Mouse (Mus musculus): ENCODE measurements around the gene Ssrp1. TPM values are rescaled to one million over a fixed set of nuclear protein-coding genes. Genes with fewer than 3 reads are reported as not detected.
A peak's percentile ranks its signal among the peaks of the same experiment; 100 is the strongest.

Ssrp1 gene
- 169 and 178 TPM in 2 replicates for polyA plus RNA-seq (2014; fragmentation: Nextera tagmentation; extraction: Ambion mirVana)

- ATAC-seq (ENCODE audit: low FRiP score) (peak; percentile 97), DNase-seq (ENCODE audit: low spot score) (peak; percentile 95)
- Histone ChIP-seq H3K4me2 (replicated peaks) (peak within 1 kb of the TSS; percentile 89), H3K4me1 (replicated peaks; ENCODE audit: control insufficient read depth, insufficient read depth, low read length) (peaks cover 16% of the 10 kb centered on the region), H3K27me3 (ENCODE audit: control insufficient read depth, insufficient read depth, low read length) (no peaks in the 10 kb centered on the region), H3K27ac (peak within 1 kb of the TSS; percentile 71), H3K9ac (peak within 1 kb of the TSS; percentile 92), H3K36me3 (replicated peaks; ENCODE audit: control insufficient read depth, insufficient read depth) (peaks cover 29% of the 10 kb centered on the region), H3K4me3 (replicated peaks; ENCODE audit: low read length) (peak within 1 kb of the TSS; percentile 69), H3K9me3 (ENCODE audit: control insufficient read depth, low read length) (no peaks in the 10 kb centered on the region)
- WGBS, result under 1% methylated on average over 66 of the region's 66 CpGs
These were observed at the start of gene Ssrp1, which contains the start of gene P2rx3 for GRCm38 (mm10) chr2:85037047-85038026. Gene Ssrp1 (plus strand): TSS chr2:85037234. Gene P2rx3 (minus strand): TSS chr2:85037462.

- ATAC-seq (ENCODE audit: low FRiP score), result no peak
These were observed 49.1 kb upstream of the Ssrp1 start, which contains the start of gene Prg3 for GRCm38 (mm10) chr2:84987930-84988329. Gene Prg3 (plus strand): TSS chr2:84988215.

GRCm38 (mm10) chr2:84996376-84996775 lies 40.7 kb upstream of the Ssrp1 start:
- ATAC-seq (ENCODE audit: low FRiP score), result no peak
- Histone ChIP-seq H3K27ac (no peak overlapping the region), H3K4me1 (replicated peaks; ENCODE audit: control insufficient read depth, insufficient read depth, low read length) (no peaks in the 10 kb centered on the region), H3K27me3 (ENCODE audit: control insufficient read depth, insufficient read depth, low read length) (no peaks in the 10 kb centered on the region), H3K9ac (no peak overlapping the region), H3K9me3 (ENCODE audit: control insufficient read depth, low read length) (no peaks in the 10 kb centered on the region), H3K4me3 (replicated peaks; ENCODE audit: low read length) (no peak overlapping the region), H3K36me3 (replicated peaks; ENCODE audit: control insufficient read depth, insufficient read depth) (no peaks in the 10 kb centered on the region), H3K4me2 (replicated peaks) (no peak overlapping the region)
- WGBS, result 91% methylated on average over 2 of the region's 2 CpGs
- no peak for DNase-seq (ENCODE audit: low spot score)

More at GRCm38 (mm10) chr2:84987930-84988329, 49.1 kb upstream of the Ssrp1 start, which contains the start of gene Prg3:
- DNase-seq (ENCODE audit: low spot score), result no peak
- H3K27me3 ChIP-seq (ENCODE audit: control insufficient read depth, insufficient read depth, low read length), result no peaks in the 10 kb centered on the region
- no peaks in the 10 kb centered on the region for H3K4me1 ChIP-seq (replicated peaks; ENCODE audit: control insufficient read depth, insufficient read depth, low read length)
- no peaks in the 10 kb centered on the region for H3K9me3 ChIP-seq (ENCODE audit: control insufficient read depth, low read length)
- WGBS, result 89% methylated on average over 1 of the region's 1 CpGs
- H3K9ac ChIP-seq, result no peak within 1 kb of the TSS
- H3K4me2 ChIP-seq (replicated peaks), result no peak within 1 kb of the TSS
- no peak within 1 kb of the TSS for H3K4me3 ChIP-seq (replicated peaks; ENCODE audit: low read length)
- H3K27ac ChIP-seq, result no peak within 1 kb of the TSS
- no peaks in the 10 kb centered on the region for H3K36me3 ChIP-seq (replicated peaks; ENCODE audit: control insufficient read depth, insufficient read depth)

- no peaks in the 10 kb centered on the region for H3K36me3 ChIP-seq (replicated peaks; ENCODE audit: control insufficient read depth, insufficient read depth)
- H3K9me3 ChIP-seq (ENCODE audit: control insufficient read depth, low read length), result no peaks in the 10 kb centered on the region
- H3K27me3 ChIP-seq (ENCODE audit: control insufficient read depth, insufficient read depth, low read length), result no peaks in the 10 kb centered on the region
- DNase-seq (ENCODE audit: low spot score) (no peak), ATAC-seq (ENCODE audit: low FRiP score) (no peak)
- H3K4me3 ChIP-seq (replicated peaks; ENCODE audit: low read length), result no peak overlapping the region
- no peak overlapping the region for H3K27ac ChIP-seq
- no peak overlapping the region for H3K4me2 ChIP-seq (replicated peaks)
- no peak overlapping the region for H3K9ac ChIP-seq
- 93% methylated on average over 3 of the region's 3 CpGs for WGBS
- H3K4me1 ChIP-seq (replicated peaks; ENCODE audit: control insufficient read depth, insufficient read depth, low read length), result no peaks in the 10 kb centered on the region
These were observed 37.4 kb upstream of the Ssrp1 start for GRCm38 (mm10) chr2:84999486-85000181.

GRCm38 (mm10) chr2:85001497-85001896 lies 35.5 kb upstream of the Ssrp1 start:
- H3K4me3 ChIP-seq (replicated peaks; ENCODE audit: low read length), result no peak overlapping the region

GRCm38 (mm10) chr2:85002575-85002974 lies 34.5 kb upstream of the Ssrp1 start:
- Histone ChIP-seq H3K27ac (no peak overlapping the region), H3K9me3 (ENCODE audit: control insufficient read depth, low read length) (no peaks in the 10 kb centered on the region), H3K4me1 (replicated peaks; ENCODE audit: control insufficient read depth, insufficient read depth, low read length) (no peaks in the 10 kb centered on the region), H3K4me3 (replicated peaks; ENCODE audit: low read length) (no peak overlapping the region), H3K36me3 (replicated peaks; ENCODE audit: control insufficient read depth, insufficient read depth) (no peaks in the 10 kb centered on the region), H3K4me2 (replicated peaks) (no peak overlapping the region), H3K27me3 (ENCODE audit: control insufficient read depth, insufficient read depth, low read length) (no peaks in the 10 kb centered on the region), H3K9ac (no peak overlapping the region)
- 86% methylated on average over 8 of the region's 8 CpGs for WGBS
- ATAC-seq (ENCODE audit: low FRiP score) (no peak), DNase-seq (ENCODE audit: low spot score) (no peak)

More at GRCm38 (mm10) chr2:85001497-85001896, 35.5 kb upstream of the Ssrp1 start:
- H3K4me1 ChIP-seq (replicated peaks; ENCODE audit: control insufficient read depth, insufficient read depth, low read length), result no peaks in the 10 kb centered on the region
- no peak overlapping the region for H3K9ac ChIP-seq
- no peaks in the 10 kb centered on the region for H3K27me3 ChIP-seq (ENCODE audit: control insufficient read depth, insufficient read depth, low read length)
- H3K36me3 ChIP-seq (replicated peaks; ENCODE audit: control insufficient read depth, insufficient read depth), result no peaks in the 10 kb centered on the region
- DNase-seq (ENCODE audit: low spot score) (no peak), ATAC-seq (ENCODE audit: low FRiP score) (no peak)
- H3K4me2 ChIP-seq (replicated peaks), result no peak overlapping the region
- H3K9me3 ChIP-seq (ENCODE audit: control insufficient read depth, low read length), result no peaks in the 10 kb centered on the region
- H3K27ac ChIP-seq, result no peak overlapping the region
- WGBS, result 65% methylated on average over 13 of the region's 13 CpGs

- H3K9me3 ChIP-seq (ENCODE audit: control insufficient read depth, low read length), result no peaks in the 10 kb centered on the region
- no peaks in the 10 kb centered on the region for H3K4me1 ChIP-seq (replicated peaks; ENCODE audit: control insufficient read depth, insufficient read depth, low read length)
- no peaks in the 10 kb centered on the region for H3K36me3 ChIP-seq (replicated peaks; ENCODE audit: control insufficient read depth, insufficient read depth)
- H3K4me2 ChIP-seq (replicated peaks), result no peak overlapping the region
- ATAC-seq (ENCODE audit: low FRiP score) (no peak), DNase-seq (ENCODE audit: low spot score) (no peak)
- 86% methylated on average over 4 of the region's 4 CpGs for WGBS
- H3K4me3 ChIP-seq (replicated peaks; ENCODE audit: low read length), result no peak overlapping the region
- H3K27me3 ChIP-seq (ENCODE audit: control insufficient read depth, insufficient read depth, low read length), result no peaks in the 10 kb centered on the region
- no peak overlapping the region for H3K27ac ChIP-seq
- H3K9ac ChIP-seq, result no peak overlapping the region
These were observed 32.7 kb upstream of the Ssrp1 start for GRCm38 (mm10) chr2:85004341-85004740.

GRCm38 (mm10) chr2:85006600-85006999 lies 30.4 kb upstream of the Ssrp1 start:
- Histone ChIP-seq H3K27me3 (ENCODE audit: control insufficient read depth, insufficient read depth, low read length) (no peaks in the 10 kb centered on the region), H3K4me3 (replicated peaks; ENCODE audit: low read length) (no peak overlapping the region), H3K9me3 (ENCODE audit: control insufficient read depth, low read length) (no peaks in the 10 kb centered on the region), H3K9ac (no peak overlapping the region), H3K27ac (no peak overlapping the region), H3K4me1 (replicated peaks; ENCODE audit: control insufficient read depth, insufficient read depth, low read length) (no peaks in the 10 kb centered on the region), H3K36me3 (replicated peaks; ENCODE audit: control insufficient read depth, insufficient read depth) (no peaks in the 10 kb centered on the region), H3K4me2 (replicated peaks) (no peak overlapping the region)
- DNase-seq (ENCODE audit: low spot score) (no peak), ATAC-seq (ENCODE audit: low FRiP score) (no peak)
- WGBS, result 84% methylated on average over 7 of the region's 7 CpGs

- Histone ChIP-seq H3K27me3 (ENCODE audit: control insufficient read depth, insufficient read depth, low read length) (no peaks in the 10 kb centered on the region), H3K9ac (no peak overlapping the region), H3K36me3 (replicated peaks; ENCODE audit: control insufficient read depth, insufficient read depth) (no peaks in the 10 kb centered on the region), H3K4me3 (replicated peaks; ENCODE audit: low read length) (no peak overlapping the region), H3K4me2 (replicated peaks) (no peak overlapping the region), H3K27ac (no peak overlapping the region), H3K4me1 (replicated peaks; ENCODE audit: control insufficient read depth, insufficient read depth, low read length) (no peaks in the 10 kb centered on the region), H3K9me3 (ENCODE audit: control insufficient read depth, low read length) (no peaks in the 10 kb centered on the region)
- 34% methylated on average over 4 of the region's 4 CpGs for WGBS
- peak; percentile 61 for DNase-seq (ENCODE audit: low spot score)
- peak; percentile 48; the same call in 1 of the 2 replicates for ATAC-seq (ENCODE audit: low FRiP score)
These were observed 29.3 kb upstream of the Ssrp1 start for GRCm38 (mm10) chr2:85007729-85008128.
